Mouse (Mus musculus): Measurements from ENCODE around the gene Trpm6.

Gene Trpm6

DNA sequence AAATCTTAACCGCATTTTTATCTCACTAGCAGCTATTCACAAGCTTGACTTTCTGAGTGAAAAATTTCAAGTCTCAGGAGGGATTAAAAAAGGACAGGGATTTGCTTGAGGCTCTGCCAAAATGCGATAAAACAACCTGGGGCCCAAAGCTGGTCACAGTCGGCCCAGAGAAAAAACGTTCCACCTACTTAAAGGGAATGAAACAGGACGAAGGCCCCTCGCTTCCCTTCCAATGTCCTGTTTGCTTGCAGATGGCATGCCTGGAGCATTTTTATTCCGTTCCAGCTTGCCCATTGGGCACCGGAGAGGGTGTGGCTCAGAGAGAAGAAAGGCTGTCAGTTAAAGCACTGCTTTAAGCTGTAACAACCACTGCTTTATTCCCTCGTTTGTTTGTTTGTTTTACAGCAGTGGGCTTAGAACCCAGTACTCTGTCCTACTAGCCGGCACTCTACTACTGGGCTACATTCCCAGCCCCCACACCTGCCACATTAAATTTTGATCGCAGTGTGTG lies 139.4 kb downstream of the Trpm6 start:
- DNase-seq (ENCODE audit: low spot score in 2 of 2) = peak; percentile 22 to 49

- no peak for DNase-seq (ENCODE audit: low spot score in 2 of 2)
These were observed 139.8 kb downstream of the Trpm6 start for GRCm38 (mm10) chr19:18889632-18890031.

DNA sequence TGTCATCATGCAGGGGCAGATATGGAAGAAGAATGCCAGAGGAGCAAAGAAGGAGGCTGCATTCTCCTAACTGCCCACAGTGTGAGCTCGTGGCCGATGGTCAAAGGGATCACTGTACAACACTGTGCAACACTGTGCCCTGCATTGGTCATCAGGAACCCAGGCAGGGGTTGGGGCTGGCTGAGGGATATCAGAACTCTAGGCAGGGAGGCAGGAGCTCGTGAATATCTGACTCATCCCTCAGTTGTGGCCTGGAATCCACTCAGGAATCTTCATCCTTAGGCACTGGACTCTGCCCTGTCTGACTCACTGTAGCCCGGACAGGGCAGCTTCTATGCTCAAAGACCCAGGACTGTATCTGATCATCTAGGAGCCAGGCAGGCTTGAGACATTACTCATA lies 140.4 kb downstream of the Trpm6 start:
- no peak for DNase-seq (ENCODE audit: low spot score in 2 of 2)

DNA sequence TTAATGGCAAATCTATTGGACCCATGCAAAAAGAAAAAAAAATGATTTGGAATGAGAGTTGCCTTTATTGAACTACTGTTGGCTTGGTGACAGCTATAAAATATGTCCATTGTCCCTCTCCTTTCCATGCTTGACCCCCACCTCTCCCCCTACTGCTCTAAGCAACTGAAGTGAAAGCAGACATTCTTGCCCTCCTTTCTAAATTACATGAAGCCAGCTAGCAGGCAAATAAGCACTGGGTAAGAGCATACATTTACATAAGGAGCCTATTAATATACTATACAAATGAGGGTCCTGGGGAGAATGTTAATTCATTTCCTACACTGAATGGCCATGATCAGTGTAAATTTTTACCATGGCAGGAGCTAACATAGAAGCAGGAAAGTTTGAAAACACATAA lies 148.5 kb downstream of the Trpm6 start:
- no peak for DNase-seq (ENCODE audit: low spot score in 2 of 2)

- no peak for DNase-seq (ENCODE audit: low spot score in 2 of 2)
These were observed 152.4 kb downstream of the Trpm6 start for GRCm38 (mm10) chr19:18902041-18902693.

- DNase-seq (ENCODE audit: low spot score in 2 of 2) = no peak
These were observed 152.9 kb downstream of the Trpm6 start for GRCm38 (mm10) chr19:18902694-18903067.

DNA sequence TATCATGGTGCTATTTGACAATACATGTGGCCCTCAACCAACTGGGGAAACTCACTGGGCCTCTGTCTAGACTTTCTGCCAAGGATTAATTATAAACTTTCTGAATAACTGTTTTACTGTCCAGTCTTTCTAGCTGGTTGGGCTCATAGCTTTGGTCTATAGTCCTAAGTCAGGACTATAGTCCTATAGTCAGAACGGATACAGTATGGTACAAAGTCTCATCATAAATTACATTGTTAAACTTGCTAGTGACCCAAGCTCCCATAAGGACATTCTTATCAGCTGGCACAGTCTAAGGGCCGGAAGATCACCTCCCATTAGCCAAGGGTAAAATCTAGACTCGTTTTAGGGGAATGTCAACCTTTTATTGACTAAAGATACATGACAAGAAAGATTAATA lies 155.7 kb downstream of the Trpm6 start:
- DNase-seq (ENCODE audit: low spot score in 2 of 2) = no peak

DNA sequence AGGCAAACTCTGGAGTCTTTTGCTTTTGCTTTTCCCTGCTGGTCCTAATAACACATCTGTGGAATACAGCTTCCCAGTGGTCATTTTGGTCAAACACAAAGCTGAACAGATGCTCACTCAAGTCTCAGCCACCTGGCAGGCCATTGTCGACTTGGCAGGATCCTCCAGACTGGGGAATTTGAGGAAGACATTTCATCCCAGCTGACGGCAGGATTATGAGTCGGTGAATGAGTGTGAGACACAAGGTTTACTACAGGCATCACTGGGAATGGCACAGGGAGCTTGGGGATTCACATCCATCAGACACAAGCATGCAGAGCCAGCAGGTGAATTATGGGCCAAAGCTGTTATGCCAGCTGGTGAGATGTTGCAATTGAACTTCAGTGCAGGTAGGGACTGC lies 159.9 kb downstream of the Trpm6 start:
- no peak for DNase-seq (ENCODE audit: low spot score in 2 of 2)

- DNase-seq (ENCODE audit: low spot score in 2 of 2) = no peak
These were observed 162.1 kb downstream of the Trpm6 start for GRCm38 (mm10) chr19:18911755-18912340.

DNA sequence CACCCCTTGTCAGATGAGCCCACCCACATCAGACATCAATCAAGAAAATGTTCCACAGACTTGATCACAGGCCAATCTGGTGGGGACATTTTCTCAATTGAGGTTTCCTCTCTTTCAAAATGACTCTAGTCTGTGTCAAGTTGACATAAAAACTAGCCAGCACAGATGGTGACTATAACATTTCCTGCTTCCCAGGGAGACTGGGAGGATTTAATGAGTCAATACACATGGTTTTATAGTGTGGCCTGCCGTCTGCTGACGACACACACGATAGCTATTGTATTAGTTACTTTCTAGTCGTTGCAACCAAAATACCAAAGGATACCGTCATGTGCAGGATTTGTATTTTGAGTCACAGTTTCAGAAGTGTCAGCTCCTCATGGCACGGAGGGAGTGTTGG lies 191.6 kb downstream of the Trpm6 start:
- DNase-seq (ENCODE audit: low spot score in 2 of 2) = no peak
